Mouse (Mus musculus) megakaryocyte, embryonic 14.5 days (primary cell): ENCODE measurements around the gene Gm6460. TPM values are rescaled to one million over a fixed set of nuclear protein-coding genes. Genes with fewer than 3 reads are reported as not detected.
"Not testable (repeated sequence)": the region's sequence is repeated elsewhere in the genome, so short reads cannot be mapped to it uniquely, and the experiment has no call there.

Experiments used
- H3K27me3 ChIP-seq: replicated peaks from 2 replicates; pipeline ENCODE3; 2012; ENCODE audit warnings: inconsistent platforms
- H3K36me3 ChIP-seq: replicated peaks from 2 replicates; pipeline ENCODE3; 2012; ENCODE audit warnings: low read length, inconsistent platforms, mixed read lengths
- H3K4me1 ChIP-seq: 2 replicates; pipeline ENCODE4 v1.6.1; 2012; ENCODE audit warnings: inconsistent platforms
- H3K4me3 ChIP-seq: replicated peaks from 2 replicates; pipeline ENCODE3; 2012; ENCODE audit warnings: moderate library complexity, mild to moderate bottlenecking, inconsistent platforms
- H3K9me3 ChIP-seq: 2 replicates; pipeline ENCODE4 v1.6.1; 2012; ENCODE audit warnings: inconsistent platforms
- polyA plus RNA-seq: library from polyadenylated mRNA; stranded (reverse); fragments of >175 nt; gene quantifications from 2 replicates; pipeline ENCODE4 v1.2.3, GENCODE M21; 2012; ENCODE audit warnings: low replicate concordance; ENCODE audit not compliant: insufficient read depth

The Gm6460 gene
- polyA plus RNA-seq = not detected in 2 replicates

- H3K4me1 ChIP-seq, H3K27me3 ChIP-seq, H3K9me3 ChIP-seq, H3K4me3 ChIP-seq, H3K36me3 ChIP-seq: not testable (repeated sequence)
Observed at GRCm38 (mm10) chr5:11594613-11595012, at the start of gene Gm6460. TSS of gene Gm6460 (plus strand) at chr5:11594913.

Other genes starting within 250 kb of the Gm6460 start
- gene Gm8897, start 178.5 kb upstream of the Gm6460 start, polyA plus RNA-seq = not detected in 2 replicates
- not detected in 2 replicates for gene Gm8906, start 92.2 kb upstream of the Gm6460 start, polyA plus RNA-seq
- not detected in 2 replicates for gene Gm8922, start 87.0 kb downstream of the Gm6460 start, polyA plus RNA-seq
- gene Gm8926, start 175.6 kb downstream of the Gm6460 start, polyA plus RNA-seq = not detected in 2 replicates